Mouse (Mus musculus): ENCODE measurements around the gene Hk3. TPM values are rescaled to one million over a fixed set of nuclear protein-coding genes. Genes with fewer than 3 reads are reported as not detected.

Gene Hk3
- polyA plus RNA-seq, 1 experiment from 2014 or later: 1.5 TPM

DNA sequence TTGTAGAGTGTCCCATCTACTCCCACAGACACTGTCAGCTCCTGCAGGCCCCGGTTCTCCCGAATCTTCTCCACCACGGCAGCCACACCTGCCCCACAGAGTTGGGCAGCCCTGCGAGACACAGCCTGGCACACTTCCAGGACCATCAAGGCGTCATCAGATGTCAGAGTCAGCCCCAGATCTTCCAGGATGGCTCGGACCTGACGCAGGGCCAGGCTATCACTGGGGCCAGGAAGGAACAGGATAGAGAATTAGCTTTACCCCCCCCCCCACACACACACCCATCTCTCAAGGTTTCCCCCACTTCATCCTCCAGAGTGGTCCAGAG is 14.8 kb downstream of the Hk3 start:
- 77% methylated on average over 7 of the region's 7 CpGs for WGBS
- Histone ChIP-seq H3K27me3 (replicated peaks; ENCODE audit: control insufficient read depth, insufficient read depth, low read length) (no peaks in the 10 kb centered on the region), H3K4me3 (ENCODE audit: low read length) (no peak overlapping the region), H3K4me2 (ENCODE audit: low read depth, low read length) (no peak overlapping the region), H3K36me3 (ENCODE audit: control insufficient read depth, insufficient read depth, low read length) (no peaks in the 10 kb centered on the region), H3K4me1 (ENCODE audit: control insufficient read depth, insufficient read depth, low read length) (0 out of 2 replicates have a peak, but pooled peaks cover 2% of the 10 kb centered on the region), H3K9me3 (ENCODE audit: control insufficient read depth, low read length) (no peaks in the 10 kb centered on the region), H3K9ac (ENCODE audit: low read depth, low read length) (no peak overlapping the region), H3K27ac (ENCODE audit: low read length) (no peak overlapping the region)
- no peak for ATAC-seq

DNA sequence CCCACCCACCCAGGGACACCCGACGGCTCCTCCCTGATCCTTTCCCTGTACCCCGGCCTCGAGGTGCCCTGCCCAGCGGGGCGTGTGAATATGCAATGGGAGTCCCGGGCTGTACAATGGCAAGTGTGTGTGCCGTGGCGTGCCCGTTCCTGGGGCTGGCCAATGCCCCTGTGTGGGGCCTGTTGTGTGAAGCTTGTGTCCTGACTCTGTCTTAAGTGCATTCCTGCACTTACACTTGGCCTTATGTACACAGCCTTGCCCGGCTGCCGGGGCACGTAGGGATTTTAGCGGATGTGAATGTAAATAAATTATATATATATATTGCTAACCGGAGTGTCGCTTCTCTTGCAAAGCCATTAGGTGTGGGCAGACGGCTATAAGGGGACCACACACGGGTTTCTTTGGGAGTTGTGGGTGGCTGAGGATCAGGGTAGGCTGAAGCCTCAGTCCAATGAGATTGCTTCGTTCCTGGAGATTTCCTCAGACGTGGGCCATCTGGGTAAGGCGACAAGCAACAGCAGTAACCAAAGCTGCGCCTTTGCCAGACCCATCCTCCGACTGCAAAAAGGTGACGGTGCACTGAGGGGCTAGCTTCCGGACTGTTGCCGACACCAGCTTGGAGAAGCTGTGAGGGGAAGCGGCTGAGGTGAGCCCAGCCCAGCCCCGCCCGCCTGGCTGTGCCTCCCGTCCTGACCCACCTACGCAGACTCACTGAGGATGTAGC is 15.3 kb downstream of the Hk3 start:
- Histone ChIP-seq H3K4me1 (ENCODE audit: control insufficient read depth, insufficient read depth, low read length) (0 out of 2 replicates have a peak, but pooled peaks cover 2% of the 10 kb centered on the region), H3K27me3 (replicated peaks; ENCODE audit: control insufficient read depth, insufficient read depth, low read length) (no peaks in the 10 kb centered on the region), H3K4me2 (ENCODE audit: low read depth, low read length) (no peak overlapping the region), H3K9me3 (ENCODE audit: control insufficient read depth, low read length) (no peaks in the 10 kb centered on the region), H3K27ac (ENCODE audit: low read length) (no peak overlapping the region), H3K36me3 (ENCODE audit: control insufficient read depth, insufficient read depth, low read length) (no peaks in the 10 kb centered on the region), H3K9ac (ENCODE audit: low read depth, low read length) (no peak overlapping the region), H3K4me3 (ENCODE audit: low read length) (no peak overlapping the region)
- ATAC-seq: no peak
- whole genome bisulfite sequencing: 51% methylated on average over 31 of the region's 31 CpGs

DNA sequence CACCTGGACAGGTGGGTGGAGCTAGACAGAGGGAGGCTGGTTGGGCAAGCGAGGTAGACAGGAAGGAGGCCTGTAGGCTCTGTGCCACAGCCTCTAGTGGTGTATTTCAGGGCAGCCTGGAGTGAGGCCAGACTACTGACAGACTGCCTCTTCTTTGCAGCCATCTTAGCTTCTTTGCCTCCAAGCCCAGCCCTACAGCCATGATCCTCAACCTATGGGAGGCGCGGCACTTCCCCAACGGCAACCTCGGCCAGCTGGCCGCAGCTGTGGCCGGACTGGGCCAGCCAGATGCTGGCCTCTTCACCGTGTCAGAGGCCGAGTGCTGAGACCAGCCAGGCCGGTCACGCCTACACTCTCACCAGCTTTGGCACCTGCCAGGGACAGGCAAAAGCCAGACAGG is 16.5 kb downstream of the Hk3 start:
- ATAC-seq: no peak
- no peaks in the 10 kb centered on the region for H3K27me3 ChIP-seq (replicated peaks; ENCODE audit: control insufficient read depth, insufficient read depth, low read length)
- no peaks in the 10 kb centered on the region for H3K9me3 ChIP-seq (ENCODE audit: control insufficient read depth, low read length)
- H3K27ac ChIP-seq (ENCODE audit: low read length): no peak overlapping the region
- WGBS: 56% methylated on average over 11 of the region's 11 CpGs
- no peaks in the 10 kb centered on the region for H3K36me3 ChIP-seq (ENCODE audit: control insufficient read depth, insufficient read depth, low read length)
- H3K4me2 ChIP-seq (ENCODE audit: low read depth, low read length): no peak overlapping the region
- no peak overlapping the region for H3K4me3 ChIP-seq (ENCODE audit: low read length)
- H3K9ac ChIP-seq (ENCODE audit: low read depth, low read length): no peak overlapping the region
- H3K4me1 ChIP-seq (ENCODE audit: control insufficient read depth, insufficient read depth, low read length): 0 out of 2 replicates have a peak, but pooled peaks cover 2% of the 10 kb centered on the region

DNA sequence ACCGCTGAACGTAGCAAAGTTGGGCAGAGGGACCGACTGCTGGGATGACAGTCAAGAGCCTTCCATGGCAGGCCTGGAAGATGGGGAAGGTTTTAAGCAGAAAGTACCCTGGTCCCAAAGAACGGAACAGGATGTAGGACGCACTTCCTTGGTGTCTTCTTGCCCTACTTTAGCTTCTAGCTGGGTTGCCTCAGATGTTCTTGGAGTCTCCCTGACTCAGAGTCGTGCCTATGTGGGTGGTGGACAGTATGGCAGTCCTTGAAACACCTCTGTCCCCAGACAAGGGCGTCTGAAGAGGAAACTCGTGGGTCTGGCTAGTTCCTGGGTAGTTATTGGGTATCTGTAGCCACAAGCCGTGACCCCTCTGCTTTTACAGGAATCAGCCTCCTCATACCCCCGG is 19.1 kb downstream of the Hk3 start:
- H3K9ac ChIP-seq (ENCODE audit: low read depth, low read length): no peak overlapping the region
- no peaks in the 10 kb centered on the region for H3K9me3 ChIP-seq (ENCODE audit: control insufficient read depth, low read length)
- H3K4me2 ChIP-seq (ENCODE audit: low read depth, low read length): no peak overlapping the region
- no peak for ATAC-seq
- H3K27me3 ChIP-seq (replicated peaks; ENCODE audit: control insufficient read depth, insufficient read depth, low read length): no peaks in the 10 kb centered on the region
- H3K36me3 ChIP-seq (ENCODE audit: control insufficient read depth, insufficient read depth, low read length): no peaks in the 10 kb centered on the region
- H3K27ac ChIP-seq (ENCODE audit: low read length): no peak overlapping the region
- H3K4me3 ChIP-seq (ENCODE audit: low read length): no peak overlapping the region
- 77% methylated on average over 10 of the region's 10 CpGs for WGBS
- 0 out of 2 replicates have a peak, but pooled peaks cover 2% of the 10 kb centered on the region for H3K4me1 ChIP-seq (ENCODE audit: control insufficient read depth, insufficient read depth, low read length)

DNA sequence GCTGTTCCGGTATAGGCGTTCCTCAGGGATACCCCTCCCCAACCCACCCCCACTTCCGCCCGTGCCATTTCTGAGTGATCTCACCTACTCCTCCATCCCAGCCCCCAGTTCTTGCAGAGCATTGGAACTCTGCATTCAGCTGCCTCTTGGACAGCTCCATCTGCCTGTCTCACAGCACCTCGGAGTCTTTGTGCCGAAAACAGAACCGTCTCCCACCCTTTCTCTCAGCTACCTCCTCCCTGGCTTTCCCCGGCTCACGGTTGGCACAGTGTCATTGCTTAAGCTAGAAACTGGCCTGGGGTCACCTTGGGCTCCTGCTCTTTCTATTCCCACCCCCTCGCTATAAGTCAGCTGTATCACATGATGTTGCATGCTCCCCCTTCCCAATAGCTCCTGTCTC is 20.8 kb downstream of the Hk3 start:
- no peaks in the 10 kb centered on the region for H3K4me1 ChIP-seq (ENCODE audit: control insufficient read depth, insufficient read depth, low read length)
- H3K36me3 ChIP-seq (ENCODE audit: control insufficient read depth, insufficient read depth, low read length): no peaks in the 10 kb centered on the region
- H3K9me3 ChIP-seq (ENCODE audit: control insufficient read depth, low read length): no peaks in the 10 kb centered on the region
- no peak overlapping the region for H3K27ac ChIP-seq (ENCODE audit: low read length)
- H3K4me3 ChIP-seq (ENCODE audit: low read length): no peak overlapping the region
- no peak overlapping the region for H3K4me2 ChIP-seq (ENCODE audit: low read depth, low read length)
- WGBS: 74% methylated on average over 10 of the region's 10 CpGs
- H3K9ac ChIP-seq (ENCODE audit: low read depth, low read length): no peak overlapping the region
- no peak for ATAC-seq
- no peaks in the 10 kb centered on the region for H3K27me3 ChIP-seq (replicated peaks; ENCODE audit: control insufficient read depth, insufficient read depth, low read length)

DNA sequence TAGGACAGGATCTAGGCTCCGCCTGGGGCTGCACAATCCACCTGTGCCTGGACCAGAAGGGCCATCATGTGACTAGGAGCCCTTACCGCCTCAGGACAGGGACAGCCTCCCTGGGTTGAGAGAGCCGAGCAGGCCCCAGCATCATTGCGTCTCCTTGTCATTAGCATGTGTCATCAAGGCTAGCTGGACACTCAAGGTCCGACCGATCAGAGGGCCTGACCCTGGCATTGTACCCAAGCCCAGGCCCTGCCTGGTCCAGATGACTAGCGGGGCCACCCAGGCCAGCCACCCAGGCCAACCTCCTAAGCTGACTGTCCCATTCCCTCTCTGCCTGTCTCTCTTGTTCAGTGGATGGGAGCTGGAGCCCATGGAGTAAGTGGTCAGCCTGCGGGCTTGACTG is 23.6 kb downstream of the Hk3 start:
- Histone ChIP-seq H3K9ac (ENCODE audit: low read depth, low read length) (no peak overlapping the region), H3K9me3 (ENCODE audit: control insufficient read depth, low read length) (no peaks in the 10 kb centered on the region), H3K27me3 (replicated peaks; ENCODE audit: control insufficient read depth, insufficient read depth, low read length) (no peaks in the 10 kb centered on the region), H3K36me3 (ENCODE audit: control insufficient read depth, insufficient read depth, low read length) (no peaks in the 10 kb centered on the region), H3K27ac (ENCODE audit: low read length) (no peak overlapping the region), H3K4me2 (ENCODE audit: low read depth, low read length) (no peak overlapping the region), H3K4me3 (ENCODE audit: low read length) (no peak overlapping the region), H3K4me1 (ENCODE audit: control insufficient read depth, insufficient read depth, low read length) (no peaks in the 10 kb centered on the region)
- WGBS: 85% methylated on average over 8 of the region's 8 CpGs
- no peak for ATAC-seq

DNA sequence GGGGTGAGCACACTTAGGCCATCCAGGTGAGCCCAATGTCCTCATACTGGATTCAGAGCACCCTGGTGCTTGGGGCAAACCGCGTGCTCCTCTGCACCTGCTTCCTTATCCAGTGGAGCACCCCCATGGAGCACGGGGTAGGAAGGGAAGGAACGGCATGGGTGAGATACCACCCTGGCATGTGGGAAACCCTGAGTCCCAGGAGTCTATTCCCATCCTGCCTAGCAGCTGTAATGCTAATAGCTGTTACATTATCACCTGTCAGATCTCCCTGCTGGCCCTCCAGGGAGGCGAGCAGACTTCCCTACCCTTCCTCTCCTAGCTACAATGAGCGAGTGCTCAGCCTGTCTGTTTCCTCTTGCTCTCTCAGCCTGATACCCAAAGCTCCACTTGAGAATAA is 26.0 kb downstream of the Hk3 start:
- ATAC-seq: no peak
- Histone ChIP-seq H3K4me1 (ENCODE audit: control insufficient read depth, insufficient read depth, low read length) (no peaks in the 10 kb centered on the region), H3K4me3 (ENCODE audit: low read length) (no peak overlapping the region), H3K4me2 (ENCODE audit: low read depth, low read length) (no peak overlapping the region), H3K36me3 (ENCODE audit: control insufficient read depth, insufficient read depth, low read length) (no peaks in the 10 kb centered on the region), H3K27me3 (replicated peaks; ENCODE audit: control insufficient read depth, insufficient read depth, low read length) (no peaks in the 10 kb centered on the region), H3K9me3 (ENCODE audit: control insufficient read depth, low read length) (no peaks in the 10 kb centered on the region), H3K27ac (ENCODE audit: low read length) (no peak overlapping the region), H3K9ac (ENCODE audit: low read depth, low read length) (no peak overlapping the region)
- WGBS: 52% methylated on average over 6 of the region's 6 CpGs

DNA sequence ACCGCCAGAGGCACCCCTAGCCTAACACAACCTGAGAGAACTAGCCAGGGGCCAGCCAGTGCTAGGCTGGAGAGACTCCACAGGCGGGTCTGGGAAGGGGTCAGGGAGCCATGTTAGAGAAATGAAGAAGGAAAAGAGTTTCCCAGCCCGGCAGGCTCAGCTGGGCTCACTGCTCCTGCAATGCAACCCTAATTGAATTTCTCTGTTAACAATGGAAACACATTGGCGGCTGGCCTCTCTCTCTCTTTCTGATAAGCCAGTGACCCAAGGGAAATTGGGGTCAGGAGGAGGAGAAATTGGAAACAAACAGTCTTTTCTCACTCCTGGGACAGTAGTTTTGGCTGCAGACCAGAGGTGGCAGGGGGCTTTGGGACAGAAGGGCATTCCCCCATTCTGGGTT is 26.6 kb downstream of the Hk3 start:
- no peak overlapping the region for H3K4me2 ChIP-seq (ENCODE audit: low read depth, low read length)
- WGBS: 22% methylated on average over 4 of the region's 4 CpGs
- H3K27me3 ChIP-seq (replicated peaks; ENCODE audit: control insufficient read depth, insufficient read depth, low read length): no peaks in the 10 kb centered on the region
- no peaks in the 10 kb centered on the region for H3K4me1 ChIP-seq (ENCODE audit: control insufficient read depth, insufficient read depth, low read length)
- H3K27ac ChIP-seq (ENCODE audit: low read length): no peak overlapping the region
- no peak for ATAC-seq
- H3K9me3 ChIP-seq (ENCODE audit: control insufficient read depth, low read length): no peaks in the 10 kb centered on the region
- no peak overlapping the region for H3K9ac ChIP-seq (ENCODE audit: low read depth, low read length)
- no peak overlapping the region for H3K4me3 ChIP-seq (ENCODE audit: low read length)
- no peaks in the 10 kb centered on the region for H3K36me3 ChIP-seq (ENCODE audit: control insufficient read depth, insufficient read depth, low read length)

DNA sequence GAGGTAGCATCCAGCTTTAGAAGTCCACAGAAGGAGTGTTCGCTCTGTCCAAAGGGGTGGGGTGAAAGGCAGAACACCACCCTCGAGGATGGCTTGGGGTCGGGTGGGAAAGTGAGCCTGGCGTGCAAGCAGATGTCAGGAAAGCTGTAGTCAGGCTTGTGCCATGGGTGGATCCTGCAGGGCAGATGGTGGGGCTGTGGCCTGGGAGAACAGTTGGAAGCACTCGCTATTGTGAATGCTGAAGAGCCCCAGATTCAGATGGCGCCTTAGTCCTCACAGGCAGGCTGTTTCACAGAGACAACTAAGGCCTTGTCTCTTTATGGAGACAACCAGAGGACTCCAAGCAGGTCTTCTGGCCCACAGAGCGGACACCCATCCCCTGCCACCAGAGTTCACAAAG is 29.0 kb downstream of the Hk3 start:
- Histone ChIP-seq H3K36me3 (ENCODE audit: control insufficient read depth, insufficient read depth, low read length) (no peaks in the 10 kb centered on the region), H3K27ac (ENCODE audit: low read length) (no peak overlapping the region), H3K9ac (ENCODE audit: low read depth, low read length) (no peak overlapping the region), H3K4me1 (ENCODE audit: control insufficient read depth, insufficient read depth, low read length) (no peaks in the 10 kb centered on the region), H3K4me3 (ENCODE audit: low read length) (no peak overlapping the region), H3K9me3 (ENCODE audit: control insufficient read depth, low read length) (no peaks in the 10 kb centered on the region), H3K27me3 (replicated peaks; ENCODE audit: control insufficient read depth, insufficient read depth, low read length) (no peaks in the 10 kb centered on the region), H3K4me2 (ENCODE audit: low read depth, low read length) (no peak overlapping the region)
- ATAC-seq: no peak
- 82% methylated on average over 7 of the region's 7 CpGs for WGBS

DNA sequence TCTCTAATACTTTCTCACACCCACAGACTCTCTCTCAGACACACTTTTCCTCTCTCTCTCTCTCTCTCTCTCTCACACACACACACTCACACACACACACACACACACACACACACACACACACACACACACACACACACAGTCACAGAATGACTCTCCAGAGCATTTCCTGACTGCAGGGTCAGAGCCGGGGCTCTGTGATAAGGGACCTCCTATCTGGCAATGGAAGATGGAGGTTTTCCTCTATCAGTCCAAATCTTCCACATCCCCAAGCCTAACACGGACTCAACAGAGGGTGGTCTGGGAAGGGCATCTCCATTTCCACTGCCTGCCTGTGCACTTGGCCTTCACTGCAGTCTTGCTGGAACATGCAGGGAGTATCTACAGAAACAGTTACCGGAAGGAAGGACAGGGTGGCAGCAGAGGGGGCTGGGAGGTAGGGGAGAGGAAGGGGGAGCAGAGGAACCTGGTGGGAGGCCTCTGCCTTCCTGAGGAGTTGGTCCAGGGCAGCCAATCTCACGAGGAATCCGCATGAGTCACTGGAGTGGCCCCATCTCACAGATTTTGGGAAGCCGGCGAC is 32.9 kb downstream of the Hk3 start:
- Histone ChIP-seq H3K27ac (ENCODE audit: low read length) (no peak overlapping the region), H3K4me3 (ENCODE audit: low read length) (no peak overlapping the region), H3K27me3 (replicated peaks; ENCODE audit: control insufficient read depth, insufficient read depth, low read length) (no peaks in the 10 kb centered on the region; the same call in 1 of the 2 replicates), H3K9ac (ENCODE audit: low read depth, low read length) (no peak overlapping the region), H3K4me1 (ENCODE audit: control insufficient read depth, insufficient read depth, low read length) (no peaks in the 10 kb centered on the region), H3K36me3 (ENCODE audit: control insufficient read depth, insufficient read depth, low read length) (no peaks in the 10 kb centered on the region), H3K9me3 (ENCODE audit: control insufficient read depth, low read length) (no peaks in the 10 kb centered on the region), H3K4me2 (ENCODE audit: low read depth, low read length) (no peak overlapping the region)
- 42% methylated on average over 7 of the region's 7 CpGs for WGBS
- no peak for ATAC-seq
